Mouse (Mus musculus) induced T-regulatory cell, adult 2 months (primary cell): ENCODE results near the gene Proser1.

Experiments used
- DNase-seq: peaks from one replicate; pipeline ENCODE4 v3.0.0-alpha.2; 2012; ENCODE audit warnings: low read depth

The Proser1 gene

GRCm38 (mm10) chr3:53463046-53463764 is at the start of gene Proser1, which contains the start of gene Nhlrc3:
Gene Proser1 (plus strand): TSS chr3:53463666.
Gene Nhlrc3 (minus strand): TSS chr3:53463332.
- peak; percentile 95 for DNase-seq

GRCm38 (mm10) chr3:53413959-53414358 is 49.5 kb upstream of the Proser1 start:
- DNase-seq: no peak

GRCm38 (mm10) chr3:53416036-53416506 is 47.4 kb upstream of the Proser1 start:
- no peak for DNase-seq

GRCm38 (mm10) chr3:53417701-53418100 is 45.8 kb upstream of the Proser1 start:
- no peak for DNase-seq

- no peak for DNase-seq
These were observed 41.8 kb upstream of the Proser1 start for GRCm38 (mm10) chr3:53421656-53422055.

- DNase-seq: no peak
These were observed 40.8 kb upstream of the Proser1 start for GRCm38 (mm10) chr3:53422691-53423090.

- no peak for DNase-seq
These were observed 39.9 kb upstream of the Proser1 start for GRCm38 (mm10) chr3:53423576-53423975.

- DNase-seq: peak; percentile 20
These were observed 28.9 kb upstream of the Proser1 start for GRCm38 (mm10) chr3:53434610-53435009.

GRCm38 (mm10) chr3:53436550-53436949 is 26.9 kb upstream of the Proser1 start:
- no peak for DNase-seq

GRCm38 (mm10) chr3:53445540-53445939 is 17.9 kb upstream of the Proser1 start:
- DNase-seq: no peak

- no peak for DNase-seq
These were observed 16.7 kb upstream of the Proser1 start for GRCm38 (mm10) chr3:53446801-53447200.

- peak; percentile 78 for DNase-seq
These were observed 15.3 kb upstream of the Proser1 start for GRCm38 (mm10) chr3:53448208-53448607.

GRCm38 (mm10) chr3:53450666-53451065 is 12.8 kb upstream of the Proser1 start:
- no peak for DNase-seq

- no peak for DNase-seq
These were observed 11.1 kb upstream of the Proser1 start for GRCm38 (mm10) chr3:53452351-53452750.

- DNase-seq: no peak
These were observed 10.1 kb upstream of the Proser1 start for GRCm38 (mm10) chr3:53453346-53453745.

- DNase-seq: no peak
These were observed 9.5 kb upstream of the Proser1 start for GRCm38 (mm10) chr3:53454005-53454404.

- no peak for DNase-seq
These were observed 8.9 kb upstream of the Proser1 start for GRCm38 (mm10) chr3:53454561-53454960.

- DNase-seq: no peak
These were observed 8.5 kb upstream of the Proser1 start for GRCm38 (mm10) chr3:53454984-53455383.

GRCm38 (mm10) chr3:53457750-53458149 is 5.7 kb upstream of the Proser1 start:
- no peak for DNase-seq

GRCm38 (mm10) chr3:53460106-53460505 is 3.4 kb upstream of the Proser1 start:
- no peak for DNase-seq

GRCm38 (mm10) chr3:53462701-53463045 is 793 bp upstream of the Proser1 start:
- DNase-seq: peak; percentile 77

- no peak for DNase-seq
These were observed 274 bp downstream of the Proser1 start for GRCm38 (mm10) chr3:53463765-53464114.

GRCm38 (mm10) chr3:53464146-53464698 is 756 bp downstream of the Proser1 start:
- peak; percentile 59 for DNase-seq

GRCm38 (mm10) chr3:53465330-53465729 is 1.9 kb downstream of the Proser1 start:
- DNase-seq: no peak
